Mouse (Mus musculus): ENCODE data around the gene Ppp2r5c. TPM values are rescaled to one million over a fixed set of nuclear protein-coding genes. Genes with fewer than 3 reads are reported as not detected.

The Ppp2r5c gene
- total RNA-seq, 2 experiments from 2014 or later = 126 to 128 TPM

DNA sequence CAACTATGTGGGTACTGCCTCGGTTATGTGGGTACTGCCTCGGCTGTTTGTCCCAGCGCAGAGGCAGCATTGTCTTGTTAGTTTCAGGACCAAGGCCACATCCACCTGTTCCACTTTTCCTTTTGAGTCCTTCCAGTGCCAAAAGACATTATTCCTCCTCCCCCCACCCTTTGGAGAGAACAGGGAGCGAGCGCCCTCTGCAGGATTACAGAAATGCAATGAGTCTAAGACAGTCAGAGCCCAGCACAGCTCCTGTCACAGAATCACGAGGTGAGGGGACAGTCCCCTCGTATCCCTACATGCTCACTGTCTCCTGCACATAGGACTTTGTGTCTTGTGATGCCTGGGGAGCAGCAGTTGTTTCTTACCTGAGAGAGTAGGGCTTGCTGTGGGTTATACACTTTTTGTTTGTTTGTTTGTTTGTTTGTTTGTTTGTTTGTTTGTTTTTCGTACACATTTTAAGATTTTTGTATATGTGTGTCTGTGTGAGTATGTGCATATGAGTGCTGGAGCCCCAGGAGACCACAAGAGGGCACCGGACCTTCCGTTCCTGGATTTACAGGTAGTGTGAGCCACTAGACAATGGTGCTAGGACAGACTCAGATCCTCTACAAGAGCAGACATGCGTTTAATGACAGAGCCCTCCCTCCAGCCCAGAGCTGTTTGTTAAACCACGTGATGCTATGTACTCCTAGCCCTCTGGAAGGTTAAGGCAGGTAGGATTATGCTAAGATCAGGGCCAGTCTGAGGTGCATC is 43.2 kb downstream of the Ppp2r5c start:
- DNase-seq = no peak

DNA sequence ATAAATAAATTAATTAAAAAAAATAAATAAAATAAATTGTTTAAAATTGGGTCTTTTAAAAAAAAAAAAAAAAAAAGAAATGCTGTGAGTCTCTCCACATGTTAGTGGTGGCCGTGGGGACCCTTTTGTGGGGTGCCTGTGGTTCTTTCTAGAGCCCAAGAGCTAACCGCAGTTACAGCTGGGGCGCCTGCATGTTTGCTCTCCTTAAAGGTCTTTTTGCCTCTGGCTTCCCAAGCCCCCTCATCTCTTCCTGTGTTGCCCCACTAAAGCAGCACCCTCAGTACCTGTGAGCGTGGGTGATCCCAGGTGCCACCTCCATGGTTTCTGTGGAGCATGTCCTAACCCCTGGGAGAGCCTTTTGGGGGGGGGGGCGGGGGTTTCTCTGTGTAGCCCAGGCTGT is 45.5 kb downstream of the Ppp2r5c start:
- no peak for DNase-seq

DNA sequence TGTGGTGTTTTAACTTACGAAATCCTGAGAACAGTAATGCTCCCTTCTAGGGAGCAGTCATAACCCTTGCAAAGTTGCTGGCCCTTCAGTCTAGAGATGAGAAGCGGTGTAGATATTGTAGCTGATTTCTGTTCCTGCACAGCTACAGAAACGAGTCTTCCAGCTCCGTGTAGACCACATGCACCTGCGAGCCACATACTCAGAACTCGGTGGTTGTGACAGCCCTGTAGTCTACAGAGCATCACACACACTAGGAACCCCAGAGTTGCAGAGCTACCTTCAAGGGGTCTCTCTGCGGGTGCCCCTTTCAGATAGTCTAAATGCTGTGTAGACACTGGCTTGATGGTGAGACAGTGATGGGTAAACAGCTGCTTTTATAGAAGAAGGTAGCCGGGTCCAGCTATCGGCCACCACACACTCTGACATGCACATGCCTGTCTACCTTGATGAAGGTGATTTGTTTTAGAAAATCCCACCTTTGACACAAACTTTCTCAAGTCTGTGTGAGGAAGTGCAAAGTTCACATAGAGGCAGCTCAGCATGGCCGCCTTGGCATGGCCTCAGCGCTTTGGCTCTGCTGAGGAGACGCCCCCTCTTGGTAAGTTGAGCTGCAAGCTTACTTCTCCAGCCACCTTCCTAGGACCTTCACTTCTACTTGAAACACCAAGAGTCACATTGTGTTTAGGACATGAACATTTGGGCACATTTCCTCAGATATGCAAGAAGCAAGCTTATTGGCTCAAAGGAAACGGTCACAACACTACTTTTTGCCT is 46.9 kb downstream of the Ppp2r5c start:
- DNase-seq = no peak

- DNase-seq = no peak
Observed at GRCm38 (mm10) chr12:110494846-110495245, 47.9 kb downstream of the Ppp2r5c start.

DNA sequence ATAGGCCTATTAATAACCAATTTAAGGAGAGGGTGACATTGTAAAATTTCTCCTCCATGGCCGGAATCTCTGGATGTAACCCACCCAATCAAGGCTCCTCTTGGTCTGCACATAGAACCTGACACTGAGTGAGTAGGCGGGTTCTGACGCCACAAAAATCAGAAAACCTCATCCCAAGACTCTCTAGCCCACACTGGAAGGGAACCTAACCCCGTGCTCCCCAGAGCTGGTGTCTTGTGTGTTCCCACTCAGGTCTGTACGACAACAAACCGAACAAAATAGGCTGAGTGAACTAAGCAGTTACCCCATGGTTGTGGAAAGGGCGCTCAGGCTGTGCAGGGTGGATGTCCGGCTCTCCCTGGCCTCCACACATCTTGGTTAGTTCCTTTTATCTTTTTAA is 48.3 kb downstream of the Ppp2r5c start:
- DNase-seq = no peak

- DNase-seq = no peak
Observed at GRCm38 (mm10) chr12:110496016-110496415, 49.1 kb downstream of the Ppp2r5c start.

DNA sequence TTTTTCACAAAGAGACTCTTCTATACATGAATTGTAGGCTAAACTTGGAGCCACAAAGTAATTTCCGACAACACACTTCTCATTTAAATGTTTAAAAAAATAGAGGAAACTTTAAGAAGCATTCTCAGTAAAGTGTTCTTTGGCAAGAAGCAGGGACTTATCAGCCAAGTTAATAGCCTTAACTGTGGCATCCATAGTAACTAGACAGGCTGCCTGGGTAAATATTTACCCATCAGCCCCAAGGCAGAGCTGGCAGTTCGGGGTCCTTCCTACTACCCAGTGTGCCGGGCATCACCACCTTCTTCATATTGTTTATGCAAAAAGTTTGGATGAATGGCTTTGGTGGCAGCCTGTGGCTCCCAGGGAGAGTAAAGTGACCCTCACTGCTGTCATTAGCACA is 50.1 kb downstream of the Ppp2r5c start:
- DNase-seq = no peak

- DNase-seq = no peak
Observed at GRCm38 (mm10) chr12:110497485-110497884, 50.6 kb downstream of the Ppp2r5c start.

DNA sequence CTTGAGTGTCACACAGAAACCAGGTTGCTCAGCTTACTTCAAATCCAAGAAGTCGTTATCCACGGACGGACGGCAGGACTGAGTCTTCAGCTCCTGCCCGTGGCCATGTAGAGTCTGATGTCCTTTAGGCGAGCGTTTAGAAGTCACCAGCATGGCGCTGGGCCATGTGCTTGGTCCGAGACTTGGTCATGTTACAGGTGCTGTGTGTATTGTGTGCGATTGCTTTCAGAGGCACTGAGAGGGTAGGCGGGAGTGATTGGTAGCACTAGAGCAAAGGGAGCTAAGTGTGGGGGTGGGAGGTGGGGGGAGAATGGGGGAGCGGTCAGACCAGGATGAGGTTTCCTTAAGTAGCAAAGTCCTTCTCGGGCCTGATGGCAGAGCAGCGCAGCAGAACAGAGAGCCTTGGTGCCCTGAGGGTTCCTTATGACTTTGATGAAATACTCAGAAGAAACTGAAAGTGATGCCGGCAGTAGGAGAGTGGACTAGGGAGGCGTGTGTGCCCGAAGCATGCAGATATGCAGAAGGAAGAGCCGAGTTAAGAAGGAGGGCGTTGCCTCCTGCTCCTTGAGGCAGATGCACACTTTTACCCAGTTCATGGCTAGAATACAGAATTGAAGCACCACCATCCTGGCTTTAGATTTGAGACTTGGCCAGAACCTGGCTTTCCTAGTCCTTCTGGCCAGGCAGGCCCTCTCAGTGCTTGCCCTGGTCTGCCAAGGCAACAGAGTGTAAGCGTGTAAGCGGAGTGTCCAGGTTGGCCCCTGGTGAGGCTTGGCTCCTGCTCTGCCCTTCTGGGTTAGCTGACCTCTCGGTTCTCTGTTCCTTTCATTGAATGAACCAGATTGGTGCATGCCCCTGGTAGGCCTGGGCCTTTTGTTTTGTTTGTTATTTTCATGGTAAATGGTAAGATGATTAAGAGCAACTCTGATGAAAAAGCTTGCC is 51.6 kb downstream of the Ppp2r5c start:
- DNase-seq = no peak

GRCm38 (mm10) chr12:110499225-110499992 is 52.5 kb downstream of the Ppp2r5c start:
- DNase-seq = peak; percentile 48

DNA sequence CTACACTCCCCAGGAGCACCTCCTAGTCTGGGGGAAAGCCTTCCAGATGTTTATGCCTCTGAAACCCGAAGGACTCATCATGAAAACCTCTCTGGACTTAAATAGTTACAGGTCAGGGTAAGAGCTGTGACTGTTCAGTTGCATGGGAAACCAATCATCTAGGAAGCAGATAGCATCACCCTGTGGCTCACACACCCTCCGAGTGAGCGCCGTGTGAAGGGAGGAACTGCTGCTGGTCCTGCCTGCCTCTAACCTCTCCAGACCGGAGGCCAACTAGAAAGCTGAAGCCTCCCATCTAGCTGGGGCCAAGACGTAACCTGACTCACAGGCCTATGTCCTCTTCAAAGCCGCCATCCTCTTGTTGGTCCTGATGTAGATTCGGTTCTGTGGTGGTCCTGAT is 53.2 kb downstream of the Ppp2r5c start:
- DNase-seq = no peak

DNA sequence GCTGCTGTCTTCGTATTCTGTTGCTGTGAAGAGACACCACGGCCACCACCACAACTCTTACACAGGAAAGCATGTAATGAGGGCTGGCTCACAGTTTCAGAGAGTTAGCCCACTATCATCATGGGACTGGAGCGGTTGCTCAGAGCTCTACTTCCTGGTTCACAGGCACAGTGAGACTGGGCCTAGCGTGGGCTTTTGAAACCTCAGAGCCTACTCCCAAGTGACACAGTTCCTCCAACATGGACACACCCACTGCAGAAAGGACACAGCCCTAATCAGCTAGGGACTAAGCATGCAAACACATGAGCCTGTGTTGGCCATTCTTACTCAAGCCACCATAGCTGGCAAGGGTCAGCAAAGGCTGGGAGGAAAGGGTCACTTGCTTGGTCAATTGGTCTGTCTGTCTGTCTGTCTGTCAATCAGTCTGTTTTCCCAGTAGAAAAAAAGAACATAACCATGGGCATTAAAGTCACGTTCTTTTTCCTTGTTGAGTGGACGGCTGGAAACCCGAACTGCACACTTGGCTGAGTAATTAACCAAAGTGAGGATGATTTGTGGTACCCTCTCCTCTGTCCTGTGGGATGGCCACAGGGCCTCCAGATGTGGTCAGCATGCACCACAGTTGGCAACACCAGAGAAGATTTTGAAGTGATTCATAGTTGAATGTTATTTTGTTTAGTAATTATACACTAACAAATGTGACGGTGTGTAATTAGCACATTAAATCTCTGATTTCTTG is 56.7 kb downstream of the Ppp2r5c start:
- no peak for DNase-seq

DNA sequence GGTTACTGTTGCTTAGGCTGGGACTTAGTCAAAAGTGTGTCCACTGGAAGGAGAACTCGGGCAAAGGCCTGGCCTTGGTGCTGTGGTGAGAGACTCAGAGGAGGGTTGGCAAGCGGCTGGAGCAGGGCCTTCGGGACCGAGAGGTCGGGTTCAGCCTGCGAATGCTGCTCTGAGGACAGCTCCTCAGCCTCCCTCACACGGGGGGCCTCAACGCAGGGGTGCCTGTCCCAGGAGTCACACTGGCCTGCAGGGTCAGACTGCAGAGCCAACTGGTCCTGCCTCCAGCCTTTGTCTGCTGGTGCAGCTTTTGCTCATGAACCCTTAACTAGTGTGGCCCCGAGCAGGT is 57.2 kb downstream of the Ppp2r5c start:
- DNase-seq = no peak

DNA sequence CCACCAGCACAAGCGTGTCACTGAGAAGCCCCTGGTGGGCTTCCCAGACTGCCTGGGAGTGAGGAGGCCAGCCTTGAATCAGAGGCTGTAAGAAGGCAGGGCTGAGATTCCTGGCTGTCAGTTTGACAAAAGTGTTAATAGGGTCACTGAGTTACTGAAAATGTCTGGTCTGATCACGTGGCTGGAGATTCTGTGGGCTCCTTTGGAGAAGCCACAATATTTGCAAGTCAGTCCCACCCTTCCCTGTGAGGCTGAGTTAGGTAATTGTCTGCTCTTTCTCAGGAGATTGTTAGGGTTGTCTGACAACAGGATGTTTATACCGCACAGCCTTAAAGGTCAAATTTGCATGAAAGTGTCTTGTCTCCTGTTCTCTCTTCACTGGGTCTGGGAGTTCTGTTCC is 57.9 kb downstream of the Ppp2r5c start:
- DNase-seq = no peak

DNA sequence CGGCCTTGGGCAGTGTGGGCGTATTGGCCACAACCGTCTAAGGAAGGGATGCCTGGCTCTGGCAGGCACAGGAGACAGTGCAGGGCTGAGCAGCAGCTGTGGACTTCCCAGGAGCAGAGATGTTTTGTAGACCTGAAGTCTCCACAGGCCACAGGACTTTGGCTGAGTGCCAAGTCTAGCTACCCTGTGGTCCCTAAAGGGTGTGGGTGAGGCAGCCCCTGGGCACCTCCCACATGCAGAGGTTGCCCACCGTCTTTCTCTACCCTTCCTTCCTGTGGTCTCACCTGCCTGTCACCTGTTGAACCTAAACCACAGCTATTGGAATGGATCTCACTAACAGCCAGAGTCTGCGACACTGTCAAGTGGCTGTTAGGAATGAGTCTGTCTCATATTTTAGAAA is 59.1 kb downstream of the Ppp2r5c start:
- DNase-seq = no peak

DNA sequence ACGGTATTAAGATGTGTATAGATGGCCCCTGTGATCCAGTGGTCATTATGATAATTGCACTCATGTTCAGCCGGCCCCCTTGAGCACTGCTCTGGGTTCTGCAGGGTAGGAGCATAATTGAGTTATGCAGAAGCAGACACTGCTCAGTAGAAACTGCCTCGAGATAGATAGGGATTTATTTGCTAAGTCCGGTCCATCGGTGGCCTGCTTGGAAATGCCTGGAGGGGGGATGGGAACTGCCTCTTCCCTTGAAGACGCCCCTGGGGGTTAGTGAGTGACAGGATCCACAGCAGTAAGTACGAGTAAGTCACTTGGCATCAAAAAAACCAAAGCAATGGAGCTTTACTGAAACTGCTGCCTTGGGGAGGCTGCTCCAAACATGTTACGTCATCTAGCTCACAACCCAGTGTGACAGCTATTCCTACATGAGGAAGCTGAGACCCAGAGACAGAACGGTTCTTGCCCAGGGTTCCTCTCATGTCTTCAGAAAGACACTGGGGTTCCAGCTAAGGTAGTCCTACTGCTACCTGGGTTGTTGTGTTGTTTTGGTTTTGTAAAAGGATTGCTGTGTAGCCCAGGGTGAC is 60.9 kb downstream of the Ppp2r5c start:
- no peak for DNase-seq

DNA sequence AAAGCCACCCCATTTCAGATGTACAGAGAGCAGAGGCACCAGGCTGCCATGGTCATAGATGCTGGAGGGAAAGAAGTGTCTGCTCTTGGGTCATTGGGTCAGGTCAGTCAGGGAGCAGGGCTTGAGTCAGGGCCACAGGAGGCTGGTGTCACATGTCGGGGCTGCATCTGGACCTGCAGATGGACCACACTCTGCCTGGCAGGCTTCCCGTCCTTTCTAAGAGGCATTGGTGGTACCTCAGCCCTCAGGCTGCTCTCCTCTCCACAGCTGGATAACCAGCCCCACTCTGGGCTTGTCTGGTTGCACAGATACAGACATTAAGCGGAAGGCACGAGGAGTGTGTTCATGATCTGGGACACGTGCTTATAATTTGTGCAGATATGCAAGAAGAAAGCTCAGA is 61.8 kb downstream of the Ppp2r5c start:
- DNase-seq = no peak

DNA sequence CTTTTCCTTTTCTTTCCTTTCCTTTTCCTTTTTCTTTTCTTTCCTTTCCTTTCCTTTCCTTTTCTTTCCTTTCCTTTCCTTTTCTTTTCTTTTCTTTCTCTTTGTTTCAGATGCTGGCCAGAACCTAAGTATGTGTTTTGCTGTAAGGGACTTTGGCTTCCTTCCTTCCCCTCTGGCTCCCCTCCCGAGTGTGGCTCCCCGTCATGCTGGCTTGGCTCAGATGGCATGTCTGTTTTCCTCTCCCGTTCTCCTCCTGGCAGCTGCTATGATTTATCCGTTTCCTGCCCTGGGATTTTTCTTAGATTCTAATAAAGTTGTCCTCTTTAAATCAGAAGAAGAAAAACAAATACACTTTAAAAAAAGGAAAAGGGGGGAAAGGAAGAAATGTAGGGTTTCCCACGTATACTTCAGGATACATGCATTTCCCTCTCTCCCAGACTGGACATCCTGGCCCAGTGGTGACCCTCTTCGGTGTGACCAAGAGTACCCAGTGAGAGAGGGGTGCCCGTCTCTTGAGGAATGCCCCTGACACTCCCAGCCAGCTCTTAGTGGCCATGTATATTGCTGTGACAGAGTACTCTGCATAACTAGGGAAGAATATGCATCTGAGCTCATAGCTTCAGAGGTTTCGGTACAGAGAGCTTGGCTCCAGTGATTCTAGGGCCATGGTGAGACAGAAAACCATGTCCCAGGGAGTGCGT is 63.4 kb downstream of the Ppp2r5c start:
- peak; percentile 84 for DNase-seq

- DNase-seq = no peak
Observed at GRCm38 (mm10) chr12:110511201-110511600, 64.3 kb downstream of the Ppp2r5c start.

DNA sequence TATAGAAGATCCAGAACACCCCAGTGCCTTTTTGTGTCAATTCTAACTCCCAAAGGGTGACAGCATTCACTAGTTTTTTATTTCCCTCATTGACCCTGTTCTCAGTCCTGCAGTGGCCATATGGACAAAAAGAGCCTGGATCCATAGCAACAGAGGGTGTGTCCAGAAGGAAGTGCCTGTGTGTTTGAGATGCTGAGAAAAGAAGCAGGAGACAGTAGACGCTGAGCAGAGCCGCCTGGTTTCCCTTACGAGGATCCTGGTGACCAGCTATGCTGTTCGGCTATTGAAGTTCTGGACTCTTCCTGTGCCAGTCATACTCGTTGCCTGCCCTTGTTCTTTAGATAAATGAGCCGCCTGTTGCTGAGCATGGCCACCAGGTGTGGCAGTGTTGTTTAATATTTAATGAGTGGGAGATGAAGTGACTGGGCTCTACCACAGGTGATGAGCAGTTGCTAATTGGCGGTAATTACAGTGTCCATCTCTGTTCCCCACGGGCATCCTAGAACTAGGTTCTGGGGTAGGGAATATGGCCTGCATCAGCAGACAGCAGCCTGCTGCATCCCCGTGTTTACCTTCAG is 65.0 kb downstream of the Ppp2r5c start:
- DNase-seq = no peak

All from heart, postnatal 4 days (tissue).